In the genomic region with DNA sequence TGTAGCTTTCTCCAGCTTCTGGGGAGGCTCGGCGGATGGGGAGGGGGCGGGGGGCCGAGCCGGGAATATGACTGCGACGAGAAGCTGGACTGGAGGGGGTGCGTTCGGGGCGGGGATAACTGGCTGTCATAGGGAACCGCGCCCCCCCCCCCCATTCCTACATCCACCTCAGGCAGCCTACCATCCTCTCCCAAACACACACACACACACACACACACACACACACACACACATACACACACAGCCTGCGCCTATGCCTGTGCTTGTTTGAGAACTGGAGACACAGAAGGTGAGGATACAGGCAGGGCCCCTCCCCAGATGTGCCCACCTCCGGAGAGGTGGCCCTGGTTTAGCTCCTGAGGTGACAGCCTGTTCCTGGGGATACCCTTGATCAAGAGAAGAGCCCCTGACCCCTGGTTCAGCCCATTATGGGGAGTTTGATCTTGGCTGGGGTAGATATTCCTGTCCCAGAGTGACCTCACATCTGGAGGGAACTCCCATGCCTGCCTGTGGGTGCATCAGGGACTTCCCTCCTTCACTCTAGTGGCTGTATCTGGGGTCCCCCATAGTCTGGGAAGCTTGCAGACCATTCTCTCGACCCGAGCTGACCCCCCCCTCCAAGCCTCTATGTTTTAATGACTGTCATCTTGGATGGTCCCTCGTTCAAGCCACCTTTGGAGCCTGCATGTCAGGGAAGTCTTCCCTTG, we compare ENCODE assay signal across 7 mouse cellular contexts. TPM values are rescaled to one million over a fixed set of nuclear protein-coding genes. Genes with fewer than 3 reads are reported as not detected.
A peak's percentile ranks its signal among the peaks of the same experiment; 100 is the strongest.
DNase-seq lines count a peak whose midpoint lies in the region; ATAC-seq and TF ChIP-seq lines count a peak whose summit lies in the region.

No protein-coding gene starts in this region.

- TF ChIP-seq CTCF in left cerebral cortex, adult 2 months (IDR thresholded peaks at IDR 0.05) = no peak

- H3K4me1 ChIP-seq in embryonic facial prominence, embryonic 15.5 days = peaks cover 24% of the 10 kb centered on the region
- H3K4me1 ChIP-seq in limb, embryonic 10.5 days = peaks cover 30% of the 10 kb centered on the region
- H3K4me1 ChIP-seq in neural tube, embryonic 15.5 days = peaks cover 81% of the 10 kb centered on the region

- peaks cover 60% of the 10 kb centered on the region for H3K27me3 ChIP-seq in embryonic facial prominence, embryonic 15.5 days
- H3K27me3 ChIP-seq in limb, embryonic 10.5 days (ENCODE audit: low read depth, poor library complexity, severe bottlenecking) = peaks cover 85% of the 10 kb centered on the region
- no peaks in the 10 kb centered on the region for H3K27me3 ChIP-seq in neural tube, embryonic 15.5 days (replicated peaks)

- H3K36me3 ChIP-seq in embryonic facial prominence, embryonic 15.5 days = no peaks in the 10 kb centered on the region
- no peaks in the 10 kb centered on the region for H3K36me3 ChIP-seq in limb, embryonic 10.5 days
- H3K36me3 ChIP-seq in neural tube, embryonic 15.5 days = 0 out of 2 replicates have a peak, but pooled peaks cover 4% of the 10 kb centered on the region

- DNase-seq in left cerebral cortex, adult 2 months (ENCODE audit: extremely low spot score in 1 of 2, low spot score in 2 of 2) = no peak
- no peak for DNase-seq in left cerebral cortex, adult 18-20 months (ENCODE audit: low spot score in 2 of 2)
- no peak for DNase-seq in limb, embryonic 10.5 days (ENCODE audit: low spot score)
- no peak for DNase-seq in c-Kit-positive CD71-positive TER-119-positive erythroid progenitor cells, embryonic 14.5 days (ENCODE audit: low spot score)
- no peak for DNase-seq in embryo, embryonic 9.5 days (ENCODE audit: extremely low spot score)

- intact Hi-C loops in left cerebral cortex, adult 2 months (cut with DNase I) = loop anchor here (2.0 kb wide), 1 partner anchor 174 kb away; no protein-coding TSS in a partner anchor

- peak overlapping the region; percentile 89 for H3K27ac ChIP-seq in left cerebral cortex, adult 2 months
- H3K27ac ChIP-seq in embryonic facial prominence, embryonic 15.5 days (replicated peaks) = no peak overlapping the region
- H3K27ac ChIP-seq in limb, embryonic 10.5 days = peak overlapping the region; percentile 70
- peak overlapping the region; percentile 94 for H3K27ac ChIP-seq in neural tube, embryonic 15.5 days (replicated peaks)

- no peak for ATAC-seq in embryonic facial prominence, embryonic 15.5 days (ENCODE audit: insufficient number of reproducible peaks, low FRiP score, low TSS enrichment, low read depth)
- ATAC-seq in neural tube, embryonic 15.5 days (ENCODE audit: low FRiP score) = peak; percentile 29; the same call in 1 of the 2 replicates

- 27% methylated on average over 6 of the region's 17 CpGs for WGBS in embryonic facial prominence, embryonic 15.5 days
- WGBS in limb, embryonic 10.5 days = 21% methylated on average over 7 of the region's 17 CpGs
- WGBS in neural tube, embryonic 15.5 days = 9% methylated on average over 11 of the region's 17 CpGs

- H3K4me2 ChIP-seq in embryonic facial prominence, embryonic 15.5 days (replicated peaks) = peak overlapping the region; percentile 93
- peak overlapping the region; percentile 80 for H3K4me2 ChIP-seq in neural tube, embryonic 15.5 days

- H3K9me3 ChIP-seq in embryonic facial prominence, embryonic 15.5 days (replicated peaks) = no peaks in the 10 kb centered on the region
- no peaks in the 10 kb centered on the region for H3K9me3 ChIP-seq in limb, embryonic 10.5 days (replicated peaks)
- no peaks in the 10 kb centered on the region for H3K9me3 ChIP-seq in neural tube, embryonic 15.5 days (replicated peaks)

- H3K9ac ChIP-seq in embryonic facial prominence, embryonic 15.5 days = peak overlapping the region; percentile 16; the same call in 1 of the 2 replicates
- H3K9ac ChIP-seq in neural tube, embryonic 15.5 days (replicated peaks) = peak overlapping the region; percentile 93

- H3K4me3 ChIP-seq in left cerebral cortex, adult 2 months = peak overlapping the region; percentile 72
- peak overlapping the region; percentile 48 for H3K4me3 ChIP-seq in embryonic facial prominence, embryonic 15.5 days (replicated peaks)
- H3K4me3 ChIP-seq in limb, embryonic 10.5 days = peak overlapping the region; percentile 70
- peak overlapping the region; percentile 69 for H3K4me3 ChIP-seq in neural tube, embryonic 15.5 days (replicated peaks)

RNA-seq across cellular contexts. Expression of a gene that starts 0.9 kb away (rescaled TPM):
- 10 to 100 TPM; 66.7 to 81.0 TPM for total RNA-seq in left cerebral cortex, adult 2 months (2021)
- total RNA-seq in left cerebral cortex, adult 18-20 months (2021) = 10 to 100 TPM; 62.7 to 75.8 TPM
- 4.4 and 4.6 TPM in 2 replicates for polyA plus RNA-seq in embryonic facial prominence, embryonic 15.5 days (2015; fragmentation: Nextera tagmentation; extraction: Ambion mirVana)
- polyA plus RNA-seq in limb, embryonic 10.5 days (2016; fragmentation: Nextera tagmentation; extraction: Ambion mirVana) = 1.1 TPM in 2 replicates
- 59.3 and 68.9 TPM in 2 replicates for polyA plus RNA-seq in neural tube, embryonic 15.5 days (2015; fragmentation: Nextera tagmentation; extraction: Ambion mirVana)

RNA-seq across cellular contexts. Expression of a gene that starts 19.7 kb away (rescaled TPM):
- total RNA-seq in left cerebral cortex, adult 2 months (2021) = 10 to 100 TPM in 1 of 2 experiments, 1 to 10 TPM in 1; 8.0 to 10.6 TPM
- total RNA-seq in left cerebral cortex, adult 18-20 months (2021) = 10 to 100 TPM; 12.4 to 13.0 TPM
- 110 and 118 TPM in 2 replicates for polyA plus RNA-seq in embryonic facial prominence, embryonic 15.5 days (2015; fragmentation: Nextera tagmentation; extraction: Ambion mirVana)
- polyA plus RNA-seq in limb, embryonic 10.5 days (2016; fragmentation: Nextera tagmentation; extraction: Ambion mirVana) = 128 and 138 TPM in 2 replicates
- polyA plus RNA-seq in neural tube, embryonic 15.5 days (2015; fragmentation: Nextera tagmentation; extraction: Ambion mirVana) = 59.4 and 84.9 TPM in 2 replicates

RNA-seq across cellular contexts. Expression of a gene that starts 30.8 kb away (rescaled TPM):
- total RNA-seq in left cerebral cortex, adult 2 months (2021) = 100 to 1,000 TPM; 157 to 163 TPM
- total RNA-seq in left cerebral cortex, adult 18-20 months (2021) = 100 to 1,000 TPM; 149 to 156 TPM
- polyA plus RNA-seq in embryonic facial prominence, embryonic 15.5 days (2015; fragmentation: Nextera tagmentation; extraction: Ambion mirVana) = 37.4 and 40.1 TPM in 2 replicates
- 84.0 and 85.8 TPM in 2 replicates for polyA plus RNA-seq in limb, embryonic 10.5 days (2016; fragmentation: Nextera tagmentation; extraction: Ambion mirVana)
- polyA plus RNA-seq in neural tube, embryonic 15.5 days (2015; fragmentation: Nextera tagmentation; extraction: Ambion mirVana) = 80.2 and 91.5 TPM in 2 replicates

RNA-seq across cellular contexts. Expression of a gene that starts 34.2 kb away (rescaled TPM):
- total RNA-seq in left cerebral cortex, adult 2 months (2021) = 10 to 100 TPM in 1 of 2 experiments, 1 to 10 TPM in 1; 5.3 to 11.7 TPM
- 1 to 10 TPM; 2.6 to 6.1 TPM for total RNA-seq in left cerebral cortex, adult 18-20 months (2021)
- not detected in 2 replicates for polyA plus RNA-seq in embryonic facial prominence, embryonic 15.5 days (2015; fragmentation: Nextera tagmentation; extraction: Ambion mirVana)
- not detected in 2 replicates for polyA plus RNA-seq in limb, embryonic 10.5 days (2016; fragmentation: Nextera tagmentation; extraction: Ambion mirVana)
- polyA plus RNA-seq in neural tube, embryonic 15.5 days (2015; fragmentation: Nextera tagmentation; extraction: Ambion mirVana) = not detected in 2 replicates

RNA-seq across cellular contexts. Expression of a gene that starts 46.2 kb away (rescaled TPM):
- 100 to 1,000 TPM in 1 of 2 experiments, 10 to 100 TPM in 1; 90.7 to 100 TPM for total RNA-seq in left cerebral cortex, adult 2 months (2021)
- 10 to 100 TPM; 76.6 to 82.3 TPM for total RNA-seq in left cerebral cortex, adult 18-20 months (2021)
- polyA plus RNA-seq in embryonic facial prominence, embryonic 15.5 days (2015; fragmentation: Nextera tagmentation; extraction: Ambion mirVana) = 0.76 and 1.0 TPM in 2 replicates
- 0.29 and 0.59 TPM in 2 replicates for polyA plus RNA-seq in limb, embryonic 10.5 days (2016; fragmentation: Nextera tagmentation; extraction: Ambion mirVana)
- polyA plus RNA-seq in neural tube, embryonic 15.5 days (2015; fragmentation: Nextera tagmentation; extraction: Ambion mirVana) = 4.5 and 5.2 TPM in 2 replicates

Comparison
In these comparisons a context has a peak if more than half of its experiments do, and no peak if none do; other contexts are left out.
1. RNA of a gene that starts 0.9 kb away (polyA plus RNA-seq): 59.3 to 68.9 TPM in neural tube, embryonic 15.5 days; 4.4 to 4.6 TPM in embryonic facial prominence, embryonic 15.5 days and 1.1 TPM in limb, embryonic 10.5 days; every median in the first group is over 10 times any median in the second.
2. Peak in every context shown above with its lines, with median percentiles within 50 percentile points of each other: H3K4me3 ChIP-seq.